Mouse (Mus musculus) lung, adult 2 months (tissue): ENCODE results near the gene Zxdc.

ENCODE experiments used
- CTCF ChIP-seq: fragments of 200-500 bp; IDR thresholded peaks from 2 replicates; pipeline ENCODE4 v1.5.1; 2011; ENCODE audit warnings: mild to moderate bottlenecking, low read length, control low read depth; ENCODE audit not compliant: insufficient read depth
- POLR2A ChIP-seq: fragments of 200-500 bp; IDR thresholded peaks from 2 replicates; pipeline ENCODE4 v1.6.1; 2011; ENCODE audit warnings: low read depth, mild to moderate bottlenecking, control low read depth, low read length, borderline replicate concordance; ENCODE audit errors: extremely low read depth

GRCm38 (mm10) chr6:90437041-90437440, 67.7 kb downstream of the Zxdc start:
- TF ChIP-seq CTCF (no peak), POLR2A (no peak)
